Mouse (Mus musculus): ENCODE data around the gene Grid1. TPM values are rescaled to one million over a fixed set of nuclear protein-coding genes. Genes with fewer than 3 reads are reported as not detected.

Grid1 gene
- polyA plus RNA-seq, 1 experiment from 2014 or later, result 0.59 TPM

GRCm38 (mm10) chr14:35176021-35176420 lies 356.1 kb downstream of the Grid1 start:
- H3K27ac ChIP-seq, result no peak overlapping the region
- WGBS, result 86% methylated on average over 3 of the region's 3 CpGs
- no peaks in the 10 kb centered on the region for H3K4me1 ChIP-seq
- no peak for DNase-seq (ENCODE audit: low spot score)
- H3K36me3 ChIP-seq, result no peaks in the 10 kb centered on the region
- no peaks in the 10 kb centered on the region for H3K9me3 ChIP-seq
- H3K27me3 ChIP-seq (ENCODE audit: insufficient read depth, poor library complexity, severe bottlenecking), result no peaks in the 10 kb centered on the region
- H3K4me3 ChIP-seq, result no peak overlapping the region

- no peak overlapping the region for H3K27ac ChIP-seq
- no peaks in the 10 kb centered on the region for H3K36me3 ChIP-seq
- H3K4me1 ChIP-seq, result no peaks in the 10 kb centered on the region
- H3K27me3 ChIP-seq (ENCODE audit: insufficient read depth, poor library complexity, severe bottlenecking), result no peaks in the 10 kb centered on the region
- no peak for DNase-seq (ENCODE audit: low spot score)
- no peaks in the 10 kb centered on the region for H3K9me3 ChIP-seq
- no peak overlapping the region for H3K4me3 ChIP-seq
Measured at GRCm38 (mm10) chr14:35179076-35179475, 359.2 kb downstream of the Grid1 start.

- Histone ChIP-seq H3K27ac (no peak overlapping the region), H3K4me3 (no peak overlapping the region), H3K4me1 (no peaks in the 10 kb centered on the region), H3K36me3 (no peaks in the 10 kb centered on the region), H3K27me3 (ENCODE audit: insufficient read depth, poor library complexity, severe bottlenecking) (no peaks in the 10 kb centered on the region), H3K9me3 (no peaks in the 10 kb centered on the region)
- 62% methylated on average over 1 of the region's 1 CpGs for WGBS
- DNase-seq (ENCODE audit: low spot score), result no peak
Measured at GRCm38 (mm10) chr14:35185399-35185798, 365.5 kb downstream of the Grid1 start.

- Histone ChIP-seq H3K9me3 (no peaks in the 10 kb centered on the region), H3K4me3 (no peak overlapping the region), H3K27ac (no peak overlapping the region), H3K27me3 (ENCODE audit: insufficient read depth, poor library complexity, severe bottlenecking) (no peaks in the 10 kb centered on the region), H3K36me3 (no peaks in the 10 kb centered on the region), H3K4me1 (no peaks in the 10 kb centered on the region)
- DNase-seq (ENCODE audit: low spot score), result no peak
- 88% methylated on average over 6 of the region's 6 CpGs for WGBS
Measured at GRCm38 (mm10) chr14:35192256-35192655, 372.3 kb downstream of the Grid1 start.

- H3K27me3 ChIP-seq (ENCODE audit: insufficient read depth, poor library complexity, severe bottlenecking), result no peaks in the 10 kb centered on the region
- H3K9me3 ChIP-seq, result no peaks in the 10 kb centered on the region
- DNase-seq (ENCODE audit: low spot score), result no peak
- no peaks in the 10 kb centered on the region for H3K36me3 ChIP-seq
- H3K27ac ChIP-seq, result no peak overlapping the region
- no peaks in the 10 kb centered on the region for H3K4me1 ChIP-seq
- WGBS, result 48% methylated on average over 3 of the region's 3 CpGs
- no peak overlapping the region for H3K4me3 ChIP-seq
Measured at GRCm38 (mm10) chr14:35197371-35197770, 377.5 kb downstream of the Grid1 start.

GRCm38 (mm10) chr14:35198447-35198846 lies 378.5 kb downstream of the Grid1 start:
- no peak overlapping the region for H3K4me3 ChIP-seq
- H3K9me3 ChIP-seq, result no peaks in the 10 kb centered on the region
- no peaks in the 10 kb centered on the region for H3K36me3 ChIP-seq
- H3K4me1 ChIP-seq, result no peaks in the 10 kb centered on the region
- H3K27me3 ChIP-seq (ENCODE audit: insufficient read depth, poor library complexity, severe bottlenecking), result no peaks in the 10 kb centered on the region
- WGBS, result 86% methylated on average over 4 of the region's 4 CpGs
- DNase-seq (ENCODE audit: low spot score), result no peak
- no peak overlapping the region for H3K27ac ChIP-seq

GRCm38 (mm10) chr14:35198899-35199298 lies 379.0 kb downstream of the Grid1 start:
- no peak overlapping the region for H3K27ac ChIP-seq
- no peaks in the 10 kb centered on the region for H3K9me3 ChIP-seq
- no peaks in the 10 kb centered on the region for H3K4me1 ChIP-seq
- WGBS, result 81% methylated on average over 6 of the region's 6 CpGs
- no peak for DNase-seq (ENCODE audit: low spot score)
- H3K36me3 ChIP-seq, result no peaks in the 10 kb centered on the region
- H3K4me3 ChIP-seq, result no peak overlapping the region
- no peaks in the 10 kb centered on the region for H3K27me3 ChIP-seq (ENCODE audit: insufficient read depth, poor library complexity, severe bottlenecking)

- H3K9me3 ChIP-seq, result no peaks in the 10 kb centered on the region
- no peak for DNase-seq (ENCODE audit: low spot score)
- H3K27me3 ChIP-seq (ENCODE audit: insufficient read depth, poor library complexity, severe bottlenecking), result no peaks in the 10 kb centered on the region
- WGBS, result 75% methylated on average over 6 of the region's 6 CpGs
- no peak overlapping the region for H3K27ac ChIP-seq
- H3K4me3 ChIP-seq, result no peak overlapping the region
- H3K36me3 ChIP-seq, result no peaks in the 10 kb centered on the region
- H3K4me1 ChIP-seq, result no peaks in the 10 kb centered on the region
Measured at GRCm38 (mm10) chr14:35209444-35209843, 389.5 kb downstream of the Grid1 start.

GRCm38 (mm10) chr14:35219021-35219420 lies 399.1 kb downstream of the Grid1 start:
- WGBS, result 87% methylated on average over 4 of the region's 4 CpGs
- Histone ChIP-seq H3K4me1 (no peaks in the 10 kb centered on the region), H3K9me3 (no peaks in the 10 kb centered on the region), H3K4me3 (no peak overlapping the region), H3K36me3 (no peaks in the 10 kb centered on the region), H3K27ac (no peak overlapping the region), H3K27me3 (ENCODE audit: insufficient read depth, poor library complexity, severe bottlenecking) (no peaks in the 10 kb centered on the region)
- no peak for DNase-seq (ENCODE audit: low spot score)

- WGBS, result 77% methylated on average over 2 of the region's 2 CpGs
- H3K9me3 ChIP-seq, result no peaks in the 10 kb centered on the region
- no peak overlapping the region for H3K4me3 ChIP-seq
- DNase-seq (ENCODE audit: low spot score), result no peak
- no peaks in the 10 kb centered on the region for H3K27me3 ChIP-seq (ENCODE audit: insufficient read depth, poor library complexity, severe bottlenecking)
- H3K4me1 ChIP-seq, result no peaks in the 10 kb centered on the region
- H3K36me3 ChIP-seq, result no peaks in the 10 kb centered on the region
- H3K27ac ChIP-seq, result no peak overlapping the region
Measured at GRCm38 (mm10) chr14:35222196-35222595, 402.3 kb downstream of the Grid1 start.

- H3K36me3 ChIP-seq, result no peaks in the 10 kb centered on the region
- no peak for DNase-seq (ENCODE audit: low spot score)
- no peaks in the 10 kb centered on the region for H3K4me1 ChIP-seq
- H3K9me3 ChIP-seq, result no peaks in the 10 kb centered on the region
- H3K4me3 ChIP-seq, result no peak overlapping the region
- WGBS, result 89% methylated on average over 5 of the region's 5 CpGs
- H3K27me3 ChIP-seq (ENCODE audit: insufficient read depth, poor library complexity, severe bottlenecking), result no peaks in the 10 kb centered on the region
- no peak overlapping the region for H3K27ac ChIP-seq
Measured at GRCm38 (mm10) chr14:35227581-35227980, 407.7 kb downstream of the Grid1 start.

GRCm38 (mm10) chr14:35231384-35231783 lies 411.5 kb downstream of the Grid1 start:
- Histone ChIP-seq H3K36me3 (no peaks in the 10 kb centered on the region), H3K27ac (no peak overlapping the region), H3K27me3 (ENCODE audit: insufficient read depth, poor library complexity, severe bottlenecking) (no peaks in the 10 kb centered on the region), H3K4me3 (no peak overlapping the region), H3K9me3 (no peaks in the 10 kb centered on the region), H3K4me1 (no peaks in the 10 kb centered on the region)
- no peak for DNase-seq (ENCODE audit: low spot score)

- H3K27me3 ChIP-seq (ENCODE audit: insufficient read depth, poor library complexity, severe bottlenecking), result no peaks in the 10 kb centered on the region
- no peak overlapping the region for H3K27ac ChIP-seq
- H3K36me3 ChIP-seq, result no peaks in the 10 kb centered on the region
- WGBS, result 85% methylated on average over 6 of the region's 6 CpGs
- no peak for DNase-seq (ENCODE audit: low spot score)
- H3K4me3 ChIP-seq, result no peak overlapping the region
- H3K9me3 ChIP-seq, result no peaks in the 10 kb centered on the region
- H3K4me1 ChIP-seq, result 0 out of 2 replicates have a peak, but pooled peaks cover 3% of the 10 kb centered on the region
Measured at GRCm38 (mm10) chr14:35242882-35243281, 423.0 kb downstream of the Grid1 start.

- WGBS, result 78% methylated on average over 7 of the region's 7 CpGs
Measured at GRCm38 (mm10) chr14:35244776-35245548, 425.1 kb downstream of the Grid1 start.

More at GRCm38 (mm10) chr14:35244776-35245548, 425.1 kb downstream of the Grid1 start:
- Histone ChIP-seq H3K27ac (no peak overlapping the region), H3K27me3 (ENCODE audit: insufficient read depth, poor library complexity, severe bottlenecking) (no peaks in the 10 kb centered on the region), H3K9me3 (no peaks in the 10 kb centered on the region), H3K4me3 (no peak overlapping the region), H3K36me3 (no peaks in the 10 kb centered on the region), H3K4me1 (0 out of 2 replicates have a peak, but pooled peaks cover 3% of the 10 kb centered on the region)
- no peak for DNase-seq (ENCODE audit: low spot score)
